Mouse (Mus musculus): ENCODE data around the gene Xaf1.

Xaf1 gene

GRCm38 (mm10) chr11:72301334-72301733 is at the start of gene Xaf1:
Xaf1 (plus strand) TSS chr11:72301629.
- DNase-seq (ENCODE audit: low read depth) = no peak

GRCm38 (mm10) chr11:72255629-72256028 is 45.8 kb upstream of the Xaf1 start:
- no peak for DNase-seq (ENCODE audit: low read depth)

GRCm38 (mm10) chr11:72256441-72256840 is 45.0 kb upstream of the Xaf1 start:
- no peak for DNase-seq (ENCODE audit: low read depth)

DNA sequence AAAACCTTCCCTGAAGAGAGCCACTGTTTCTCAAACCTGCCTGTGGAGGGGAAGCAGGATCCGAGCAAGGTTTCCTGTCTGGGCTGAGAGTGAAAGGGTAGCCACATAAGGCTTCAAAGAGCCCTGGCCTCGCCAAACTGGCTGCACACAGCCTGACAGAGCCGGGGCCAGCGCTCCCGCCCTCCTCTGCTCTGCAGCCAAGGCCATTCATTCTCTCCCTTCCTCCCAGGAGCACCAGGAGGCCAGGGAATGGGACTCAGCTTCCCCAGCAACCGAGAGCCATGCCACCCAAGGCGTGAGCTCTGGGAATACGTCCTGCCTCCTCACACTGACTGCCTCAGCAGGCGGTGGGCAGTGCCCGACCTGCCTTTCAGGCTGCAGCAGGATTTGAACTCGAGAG is 35.9 kb upstream of the Xaf1 start:
- no peak for DNase-seq (ENCODE audit: low read depth)

GRCm38 (mm10) chr11:72266207-72266959 is 35.0 kb upstream of the Xaf1 start:
- no peak for DNase-seq (ENCODE audit: low read depth)

GRCm38 (mm10) chr11:72266960-72267560 is 34.4 kb upstream of the Xaf1 start, which contains the start of gene Slc13a5:
Slc13a5 (minus strand) TSS chr11:72267222.
- no peak for DNase-seq (ENCODE audit: low read depth)

- no peak for DNase-seq (ENCODE audit: low read depth)
These were observed 29.7 kb upstream of the Xaf1 start for GRCm38 (mm10) chr11:72271761-72272160.

DNA sequence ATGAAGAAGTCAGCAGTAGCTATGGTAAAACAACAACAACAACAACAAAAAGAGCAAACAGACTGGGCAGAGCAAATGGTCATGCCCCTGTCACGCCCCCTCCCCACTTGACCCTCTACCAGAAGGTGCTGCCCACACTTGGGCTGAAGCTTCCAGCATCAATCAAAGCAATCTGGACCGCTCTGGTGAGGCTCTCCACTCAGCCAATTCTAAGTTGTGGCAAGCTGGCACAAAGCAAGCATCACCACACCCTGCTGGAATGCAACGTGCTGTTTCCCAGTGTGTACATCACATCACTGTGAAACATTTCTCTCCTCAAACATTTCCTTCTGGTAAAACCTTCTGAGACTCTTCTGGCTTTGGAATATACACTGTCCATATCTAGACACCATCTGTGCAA is 28.1 kb upstream of the Xaf1 start:
- no peak for DNase-seq (ENCODE audit: low read depth)

DNA sequence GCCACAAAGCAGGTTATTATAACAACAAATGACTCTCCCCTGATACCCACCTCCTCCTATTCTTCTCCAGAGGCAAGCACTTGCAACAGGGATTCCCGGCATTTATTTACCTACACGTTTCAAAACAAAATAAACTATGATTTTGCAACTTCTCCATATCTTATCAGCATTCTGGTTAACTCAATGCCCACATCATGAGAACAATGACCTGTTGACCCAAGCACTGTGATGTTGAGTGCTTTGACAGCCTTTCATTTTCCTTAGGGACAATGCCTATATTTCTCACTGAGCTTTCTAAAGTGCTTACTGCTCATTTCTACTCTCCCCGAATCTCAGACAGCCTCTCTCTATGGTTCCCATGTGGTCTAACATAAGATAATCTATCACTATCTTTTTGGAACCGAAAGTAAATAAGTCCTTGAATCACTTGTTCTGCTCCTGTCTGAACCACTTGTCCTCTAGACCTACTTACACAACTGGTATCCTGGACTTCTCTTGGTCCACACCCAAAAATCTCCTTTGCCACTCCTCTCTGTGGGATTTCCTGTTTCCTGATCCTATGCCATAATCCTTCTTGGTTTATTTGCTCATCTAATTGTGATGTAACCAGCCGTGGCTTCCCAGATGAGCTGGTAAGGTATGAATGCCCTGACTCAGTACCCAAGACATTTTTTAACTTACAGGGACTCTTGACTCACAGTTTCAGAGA is 20.1 kb upstream of the Xaf1 start:
- no peak for DNase-seq (ENCODE audit: low read depth)

DNA sequence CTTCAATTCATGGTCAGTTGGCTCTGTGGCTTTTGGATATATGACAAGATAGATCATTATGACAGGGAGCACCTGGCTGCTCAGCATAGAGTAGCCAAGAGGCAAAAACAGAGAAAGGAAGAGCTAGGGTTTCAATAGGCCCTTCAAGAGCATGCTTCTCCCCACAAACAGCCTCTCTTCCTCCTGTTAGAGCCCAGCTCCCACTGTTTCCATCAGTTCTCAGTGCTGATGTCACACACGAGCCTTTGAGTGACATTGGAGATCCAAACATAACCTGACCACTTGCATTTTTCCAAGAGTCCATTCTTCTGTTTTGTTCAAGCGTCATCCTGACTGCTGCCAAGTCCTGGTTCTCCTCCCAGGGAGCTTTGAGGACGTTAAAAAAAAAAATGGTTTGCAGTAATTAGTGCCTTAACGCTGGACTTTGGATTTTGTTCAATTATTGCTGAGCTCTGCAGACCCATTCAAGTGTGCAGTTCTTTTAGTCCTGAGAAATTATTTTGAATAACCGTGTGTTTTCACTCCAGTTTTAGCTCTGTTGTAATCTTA is 19.5 kb upstream of the Xaf1 start:
- no peak for DNase-seq (ENCODE audit: low read depth)

GRCm38 (mm10) chr11:72283486-72284224 is 17.8 kb upstream of the Xaf1 start:
- DNase-seq (ENCODE audit: low read depth) = no peak

- DNase-seq (ENCODE audit: low read depth) = no peak
These were observed 16.8 kb upstream of the Xaf1 start for GRCm38 (mm10) chr11:72284532-72285182.

- no peak for DNase-seq (ENCODE audit: low read depth)
These were observed 15.4 kb upstream of the Xaf1 start for GRCm38 (mm10) chr11:72285971-72286480.

GRCm38 (mm10) chr11:72286651-72287050 is 14.8 kb upstream of the Xaf1 start:
- DNase-seq (ENCODE audit: low read depth) = no peak

GRCm38 (mm10) chr11:72287126-72287525 is 14.3 kb upstream of the Xaf1 start:
- DNase-seq (ENCODE audit: low read depth) = no peak

DNA sequence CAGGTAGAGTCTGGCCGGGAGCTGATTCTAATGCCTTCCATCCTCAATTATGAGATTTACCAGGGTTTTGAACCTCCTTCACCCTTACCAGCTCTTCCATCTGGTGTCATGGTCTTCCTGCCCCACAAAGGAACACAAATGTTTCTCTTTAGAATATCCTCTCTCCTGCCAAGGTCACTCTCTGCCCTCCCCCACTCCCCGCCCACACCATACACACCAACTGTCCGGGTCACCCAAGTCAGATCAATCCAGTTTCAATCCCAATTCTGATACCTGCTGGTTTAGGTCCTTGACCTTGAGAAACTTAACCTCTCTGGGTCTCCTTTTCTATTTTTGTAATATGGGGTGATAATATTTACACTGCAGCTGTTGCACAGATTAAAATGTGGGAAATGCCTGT is 13.9 kb upstream of the Xaf1 start:
- no peak for DNase-seq (ENCODE audit: low read depth)

DNA sequence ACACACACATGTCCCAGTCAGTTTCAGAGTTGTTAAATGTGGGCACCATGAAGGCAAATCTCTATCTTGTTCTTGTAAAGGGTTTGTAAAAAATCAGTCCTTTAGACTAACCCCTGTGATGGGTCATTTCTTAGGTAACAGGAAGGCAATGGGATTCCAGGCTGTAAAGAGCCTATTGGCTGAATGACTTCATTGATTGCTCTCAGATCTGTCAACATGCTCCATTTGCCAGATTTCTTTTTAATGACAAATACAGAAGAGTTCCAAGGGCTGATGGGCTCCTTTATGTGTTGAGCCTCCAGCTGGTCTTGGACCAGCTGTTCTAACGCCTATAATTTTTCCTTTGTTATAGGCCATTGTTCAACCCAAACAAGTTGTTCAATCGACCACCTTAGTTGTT is 8.3 kb upstream of the Xaf1 start:
- DNase-seq (ENCODE audit: low read depth) = no peak

DNA sequence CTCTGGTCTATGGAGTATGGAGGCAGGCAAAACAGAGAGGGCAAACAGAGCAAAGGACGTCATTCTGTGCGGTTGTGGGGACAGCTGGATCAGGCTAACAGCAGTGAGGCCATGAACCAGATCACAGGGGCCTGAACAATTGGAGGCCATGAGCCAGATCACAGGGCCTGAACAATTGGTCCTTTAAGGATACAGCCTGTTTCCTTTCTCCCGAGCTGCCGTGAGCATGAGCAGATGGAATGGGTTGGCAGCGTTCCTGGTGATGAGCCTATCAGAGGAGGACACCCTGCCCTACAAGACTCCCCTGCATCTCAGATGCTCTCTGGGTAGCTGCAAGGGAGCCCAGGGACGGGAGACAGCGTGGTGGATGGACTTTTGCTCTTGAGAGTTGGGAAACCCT is 801 bp downstream of the Xaf1 start:
- no peak for DNase-seq (ENCODE audit: low read depth)

DNA sequence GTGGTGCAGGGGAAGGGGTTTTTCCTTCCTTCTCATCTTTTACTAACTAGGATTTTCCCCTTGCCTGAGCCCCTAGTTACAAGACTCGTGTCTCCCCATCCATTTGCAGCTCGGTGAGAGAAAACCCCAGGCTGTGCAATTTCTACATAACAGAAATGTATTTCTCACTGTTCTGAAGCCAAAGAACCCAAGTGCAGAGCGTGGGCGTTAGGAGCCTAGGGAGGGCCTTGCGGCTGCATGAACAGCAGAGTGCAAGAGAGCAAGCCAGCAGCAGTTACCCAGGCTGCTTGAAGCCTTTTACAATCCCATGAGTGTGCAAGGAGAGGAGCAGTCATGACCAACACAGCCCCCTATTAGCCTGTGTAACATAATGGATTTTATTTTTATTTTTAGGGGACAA is 6.0 kb downstream of the Xaf1 start:
- DNase-seq (ENCODE audit: low read depth) = no peak

DNA sequence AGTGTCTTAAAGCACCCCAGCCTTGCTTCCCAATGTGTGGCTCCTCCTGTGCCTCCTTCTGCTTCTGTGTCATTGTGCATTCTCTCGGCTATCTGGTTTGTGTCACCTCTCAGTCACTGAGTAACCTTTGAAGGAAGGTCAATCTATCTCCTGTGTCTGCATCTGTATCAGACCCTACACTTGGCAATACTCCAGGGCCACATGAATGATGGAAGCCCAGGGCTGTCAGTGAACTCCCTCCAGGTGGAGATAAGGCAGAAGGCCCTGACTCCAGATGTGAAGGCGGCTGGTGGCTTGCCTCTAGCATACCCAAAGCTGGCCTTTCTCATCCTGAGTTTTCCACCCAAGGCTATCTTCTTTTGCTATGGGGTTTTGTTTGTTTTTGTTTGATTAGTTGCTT is 7.6 kb downstream of the Xaf1 start:
- no peak for DNase-seq (ENCODE audit: low read depth)

DNA sequence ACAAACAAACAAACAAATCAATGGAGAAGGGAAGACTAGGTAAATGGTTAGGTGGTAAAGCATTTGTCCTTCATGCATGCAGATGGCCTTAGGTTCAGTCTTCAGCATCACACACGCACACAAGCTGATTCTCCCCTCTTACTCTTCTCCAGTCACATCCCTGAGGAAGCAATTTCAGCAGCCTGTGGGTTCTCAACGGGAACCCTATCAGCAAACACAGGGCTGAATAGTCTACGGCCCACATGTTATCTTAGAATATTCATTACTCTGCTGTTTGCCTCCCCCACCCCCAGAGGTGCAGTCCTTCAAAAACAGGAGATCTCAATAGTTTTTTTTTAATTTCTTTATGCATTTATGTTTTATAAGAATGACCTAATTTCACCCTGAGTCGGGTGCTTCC is 9.1 kb downstream of the Xaf1 start:
- DNase-seq (ENCODE audit: low read depth) = no peak

Data from c-Kit-positive CD71-positive TER-119-negative erythroid progenitor cells, embryonic 14.5 days (primary cell).